Mouse (Mus musculus) heart, embryonic 13.5 days (tissue): Measurements from ENCODE around the gene Dmtf1. TPM values are rescaled to one million over a fixed set of nuclear protein-coding genes. Genes with fewer than 3 reads are reported as not detected.
"Not testable (repeated sequence)": the region's sequence is repeated elsewhere in the genome, so short reads cannot be mapped to it uniquely, and the experiment has no call there.

Experiments used
- ATAC-seq: fragments of 200-750 bp; cut with Nextera tagmentation; 2 replicates; pipeline ENCODE4 v1.8.0; 2017; ENCODE audit warnings: moderate TSS enrichment; ENCODE audit not compliant: insufficient number of reproducible peaks, low FRiP score, low TSS enrichment; ENCODE audit errors: extremely low read depth
- H3K27ac ChIP-seq: fragments of 300-500 bp; sonication (generic); replicated peaks from 2 replicates; pipeline ENCODE4 v1.5.1; 2015; ENCODE audit warnings: moderate library complexity, mild to moderate bottlenecking, inconsistent platforms
- H3K27me3 ChIP-seq: fragments of 300-500 bp; sonication (generic); replicated peaks from 2 replicates; pipeline ENCODE4 v1.6.1; 2015; ENCODE audit warnings: mild to moderate bottlenecking, inconsistent platforms
- H3K36me3 ChIP-seq: fragments of 300-500 bp; sonication (generic); 2 replicates; pipeline ENCODE4 v1.6.1; 2015; ENCODE audit warnings: mild to moderate bottlenecking, inconsistent platforms
- H3K4me1 ChIP-seq: fragments of 300-500 bp; sonication (generic); 2 replicates; pipeline ENCODE4 v1.6.1; 2015; ENCODE audit warnings: inconsistent platforms
- H3K4me2 ChIP-seq: fragments of 300-500 bp; sonication (generic); 2 replicates; pipeline ENCODE4 v1.6.1; 2015; ENCODE audit warnings: inconsistent platforms, mild to moderate bottlenecking, moderate library complexity
- H3K4me3 ChIP-seq: fragments of 300-500 bp; sonication (generic); 2 replicates; pipeline ENCODE4 v1.5.1; 2015; ENCODE audit warnings: moderate library complexity, mild to moderate bottlenecking, inconsistent platforms
- H3K9ac ChIP-seq: fragments of 300-500 bp; sonication (generic); 2 replicates; pipeline ENCODE4 v1.6.1; 2015; ENCODE audit warnings: inconsistent platforms, mild to moderate bottlenecking, moderate library complexity
- H3K9me3 ChIP-seq: fragments of 300-500 bp; sonication (generic); 2 replicates; pipeline ENCODE4 v1.6.1; 2016; ENCODE audit warnings: inconsistent platforms
- WGBS: fragments of 180-500 bp; shearing (Covaris S2); methylation state at CpG from one replicate; pipeline ENCODE4 v1.1.7; 2015; ENCODE audit warnings: mixed read lengths; 5-methylcytosine and 5-hydroxymethylcytosine counted together
- polyA plus RNA-seq: library from polyadenylated mRNA; unstranded; fragments of >200 nt; fragmentation: Nextera tagmentation; extraction: Ambion mirVana; gene quantifications from 2 replicates; pipeline ENCODE4 v1.2.1, GENCODE M21; 2015

Dmtf1 gene
- 24.5 and 27.7 TPM in 2 replicates for polyA plus RNA-seq

GRCm38 (mm10) chr5:9161456-9162041 lies at the start of gene Dmtf1:
Dmtf1 (minus strand) TSS chr5:9161776.
- peak within 1 kb of the TSS; percentile 95 for H3K4me3 ChIP-seq
- ATAC-seq, result peak; percentile 98
- H3K4me2 ChIP-seq, result peak within 1 kb of the TSS; percentile 84
- H3K4me1 ChIP-seq, result peaks cover 30% of the 10 kb centered on the region
- peak within 1 kb of the TSS; percentile 99 for H3K9ac ChIP-seq
- no peaks in the 10 kb centered on the region for H3K9me3 ChIP-seq
- H3K36me3 ChIP-seq, result 0 out of 2 replicates have a peak, but pooled peaks cover 6% of the 10 kb centered on the region
- H3K27me3 ChIP-seq, result no peaks in the 10 kb centered on the region
- H3K27ac ChIP-seq, result peak within 1 kb of the TSS; percentile 100
- under 1% methylated on average over 63 of the region's 64 CpGs for WGBS

DNA sequence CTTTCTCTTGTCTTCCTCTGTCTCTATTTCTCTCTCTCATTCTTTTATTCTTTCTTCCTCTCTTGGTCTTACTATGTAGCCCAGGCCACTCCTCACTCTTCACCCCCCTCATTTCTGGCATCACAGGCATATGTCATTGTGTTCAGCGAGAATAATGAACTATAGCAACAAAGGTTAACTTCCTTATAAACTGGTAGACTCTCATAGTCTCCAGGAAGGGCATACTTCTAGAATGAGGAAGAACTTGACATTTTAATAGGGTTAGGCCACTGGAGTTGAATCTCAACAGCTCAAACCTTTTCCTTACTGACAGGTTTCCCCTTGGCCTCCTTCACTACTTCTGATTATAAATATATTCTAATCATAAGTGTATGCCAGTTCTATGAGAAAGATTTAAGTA lies 24.9 kb upstream of the Dmtf1 start:
- no peak overlapping the region for H3K4me3 ChIP-seq
- no peaks in the 10 kb centered on the region for H3K4me1 ChIP-seq
- H3K4me2 ChIP-seq, result no peak overlapping the region
- H3K9ac ChIP-seq, result no peak overlapping the region
- H3K36me3 ChIP-seq, result no peaks in the 10 kb centered on the region
- no peaks in the 10 kb centered on the region for H3K9me3 ChIP-seq
- no peak overlapping the region for H3K27ac ChIP-seq
- no peaks in the 10 kb centered on the region for H3K27me3 ChIP-seq
- 63% methylated on average over 1 of the region's 1 CpGs for WGBS
- no peak for ATAC-seq

- no peaks in the 10 kb centered on the region for H3K9me3 ChIP-seq
- no peak overlapping the region for H3K27ac ChIP-seq
- H3K4me2 ChIP-seq, result no peak overlapping the region
- H3K36me3 ChIP-seq, result no peaks in the 10 kb centered on the region
- ATAC-seq, result no peak
- H3K27me3 ChIP-seq, result no peaks in the 10 kb centered on the region
- no peaks in the 10 kb centered on the region for H3K4me1 ChIP-seq
- 70% methylated on average over 2 of the region's 2 CpGs for WGBS
- no peak overlapping the region for H3K9ac ChIP-seq
- no peak overlapping the region for H3K4me3 ChIP-seq
Observed at GRCm38 (mm10) chr5:9173295-9173694, 11.7 kb upstream of the Dmtf1 start.

DNA sequence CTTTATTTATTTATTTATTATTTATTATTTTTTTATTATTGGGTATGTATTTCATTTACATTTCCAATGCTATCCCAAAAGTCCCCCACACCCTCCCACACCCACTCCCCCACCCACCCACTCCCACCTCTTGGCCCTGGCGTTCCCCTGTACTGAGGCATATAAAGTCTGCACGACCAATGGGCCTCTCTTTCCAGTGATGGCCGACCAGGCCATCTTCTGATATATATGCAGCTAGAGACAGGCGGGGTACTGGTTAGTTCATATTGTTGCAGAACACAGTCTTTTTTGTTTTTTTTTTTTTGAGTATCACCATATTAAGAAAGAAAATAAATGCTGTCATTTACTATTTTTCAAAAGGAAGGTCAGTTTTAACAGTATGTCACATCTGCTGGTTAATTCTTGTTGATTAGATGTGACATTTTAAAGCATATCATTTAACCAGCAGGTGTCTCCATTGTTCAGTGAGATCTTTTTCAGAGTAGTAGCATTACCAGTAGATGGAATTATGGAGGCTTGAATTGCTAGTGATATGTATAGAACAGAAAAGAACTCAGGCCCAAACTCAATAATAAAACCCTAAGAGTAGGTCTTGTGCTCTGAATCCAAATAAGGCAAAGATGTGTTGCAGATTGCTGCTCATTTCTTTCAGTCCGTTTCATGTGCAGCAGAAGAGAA lies 7.9 kb upstream of the Dmtf1 start:
- H3K4me3 ChIP-seq, H3K36me3 ChIP-seq, H3K27me3 ChIP-seq, H3K9me3 ChIP-seq, H3K4me1 ChIP-seq, H3K4me2 ChIP-seq, ATAC-seq, H3K27ac ChIP-seq, H3K9ac ChIP-seq: not testable (repeated sequence)
- 72% methylated on average over 4 of the region's 5 CpGs for WGBS

- peaks cover 6% of the 10 kb centered on the region for H3K4me1 ChIP-seq
- H3K9me3 ChIP-seq, result no peaks in the 10 kb centered on the region
- H3K9ac ChIP-seq, result no peak overlapping the region
- H3K4me2 ChIP-seq, result no peak overlapping the region
- 67% methylated on average over 8 of the region's 8 CpGs for WGBS
- no peak for ATAC-seq
- H3K4me3 ChIP-seq, result no peak overlapping the region
- H3K36me3 ChIP-seq, result no peaks in the 10 kb centered on the region
- H3K27me3 ChIP-seq, result no peaks in the 10 kb centered on the region
- H3K27ac ChIP-seq, result no peak overlapping the region
Observed at GRCm38 (mm10) chr5:9166366-9166765, 4.8 kb upstream of the Dmtf1 start.

DNA sequence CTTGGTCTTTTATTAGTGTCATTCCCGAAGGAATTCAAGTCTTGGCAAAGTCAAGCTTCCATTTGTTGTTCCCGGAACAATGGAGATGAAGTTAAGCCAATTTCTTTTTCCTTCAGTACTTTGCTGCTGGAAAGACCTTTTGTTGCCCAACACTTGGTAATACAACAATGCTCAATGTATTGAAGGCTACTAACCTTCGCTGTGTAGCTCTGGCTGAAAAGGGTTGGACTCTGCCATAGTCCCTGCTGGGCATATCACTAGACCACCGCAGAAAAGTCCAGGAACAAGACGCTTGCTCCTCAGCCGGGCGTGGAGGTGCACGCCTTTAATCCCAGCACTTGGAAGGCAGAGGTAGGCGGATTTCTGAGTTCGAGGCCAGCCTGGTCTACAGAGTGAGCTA lies 3.6 kb upstream of the Dmtf1 start:
- WGBS, result 91% methylated on average over 10 of the region's 10 CpGs
- not testable (repeated sequence) for H3K9me3 ChIP-seq, H3K9ac ChIP-seq, H3K27me3 ChIP-seq, H3K4me3 ChIP-seq, H3K4me1 ChIP-seq, H3K36me3 ChIP-seq, H3K4me2 ChIP-seq, H3K27ac ChIP-seq, ATAC-seq

DNA sequence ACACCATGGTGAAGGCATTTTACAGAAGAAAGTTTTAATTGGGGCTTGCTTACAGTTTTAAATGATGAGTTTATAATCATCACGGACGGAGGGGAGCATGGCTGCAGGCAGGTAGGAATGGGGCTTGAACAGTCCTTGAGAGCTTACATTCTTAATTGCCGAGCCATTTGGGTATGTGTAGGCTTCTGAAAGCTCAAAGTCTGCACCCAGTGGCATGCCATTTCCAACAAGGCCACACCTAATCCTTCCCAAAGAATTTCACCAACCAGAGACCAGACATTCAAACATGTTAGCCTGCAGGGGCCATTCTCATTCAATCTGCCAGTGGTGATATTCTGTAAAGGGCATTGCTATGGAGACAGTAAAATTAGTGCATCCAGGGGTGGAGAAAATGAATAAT lies 1.8 kb upstream of the Dmtf1 start:
- WGBS, result 89% methylated on average over 3 of the region's 3 CpGs

DNA sequence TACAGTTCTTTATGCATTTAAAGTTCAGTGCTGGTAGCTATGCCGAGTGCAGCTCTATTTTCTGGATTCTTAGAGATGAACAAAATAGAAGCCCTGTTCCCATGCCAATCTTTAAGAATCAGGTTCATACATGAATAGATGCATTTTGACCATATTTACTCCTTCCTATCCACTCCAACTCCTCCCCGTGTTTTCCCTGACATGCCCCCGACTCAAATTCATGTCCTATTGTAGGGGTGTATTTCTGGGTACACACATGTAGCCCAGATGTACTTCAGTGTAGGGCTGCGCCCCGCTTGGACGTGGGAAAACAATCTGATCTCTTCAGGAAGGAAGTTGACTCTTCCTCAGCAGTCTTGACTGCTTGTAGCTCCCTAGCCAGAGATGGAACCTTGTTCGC lies 512 bp upstream of the Dmtf1 start:
- peak overlapping the region; percentile 100 for H3K27ac ChIP-seq
- H3K4me1 ChIP-seq, result peaks cover 24% of the 10 kb centered on the region
- H3K4me2 ChIP-seq, result peak overlapping the region; percentile 84
- no peaks in the 10 kb centered on the region for H3K9me3 ChIP-seq
- no peak for ATAC-seq
- WGBS, result 9% methylated on average over 7 of the region's 7 CpGs
- 0 out of 2 replicates have a peak, but pooled peaks cover 6% of the 10 kb centered on the region for H3K36me3 ChIP-seq
- H3K9ac ChIP-seq, result peak overlapping the region; percentile 99
- no peaks in the 10 kb centered on the region for H3K27me3 ChIP-seq
- H3K4me3 ChIP-seq, result peak overlapping the region; percentile 95

More for the DNA sequence above, 1.8 kb upstream of the Dmtf1 start:
- ATAC-seq, result no peak
- Histone ChIP-seq H3K36me3 (0 out of 2 replicates have a peak, but pooled peaks cover 6% of the 10 kb centered on the region), H3K27ac (no peak overlapping the region), H3K9me3 (no peaks in the 10 kb centered on the region), H3K4me2 (no peak overlapping the region), H3K4me1 (peaks cover 20% of the 10 kb centered on the region), H3K4me3 (no peak overlapping the region), H3K27me3 (no peaks in the 10 kb centered on the region), H3K9ac (no peak overlapping the region)

DNA sequence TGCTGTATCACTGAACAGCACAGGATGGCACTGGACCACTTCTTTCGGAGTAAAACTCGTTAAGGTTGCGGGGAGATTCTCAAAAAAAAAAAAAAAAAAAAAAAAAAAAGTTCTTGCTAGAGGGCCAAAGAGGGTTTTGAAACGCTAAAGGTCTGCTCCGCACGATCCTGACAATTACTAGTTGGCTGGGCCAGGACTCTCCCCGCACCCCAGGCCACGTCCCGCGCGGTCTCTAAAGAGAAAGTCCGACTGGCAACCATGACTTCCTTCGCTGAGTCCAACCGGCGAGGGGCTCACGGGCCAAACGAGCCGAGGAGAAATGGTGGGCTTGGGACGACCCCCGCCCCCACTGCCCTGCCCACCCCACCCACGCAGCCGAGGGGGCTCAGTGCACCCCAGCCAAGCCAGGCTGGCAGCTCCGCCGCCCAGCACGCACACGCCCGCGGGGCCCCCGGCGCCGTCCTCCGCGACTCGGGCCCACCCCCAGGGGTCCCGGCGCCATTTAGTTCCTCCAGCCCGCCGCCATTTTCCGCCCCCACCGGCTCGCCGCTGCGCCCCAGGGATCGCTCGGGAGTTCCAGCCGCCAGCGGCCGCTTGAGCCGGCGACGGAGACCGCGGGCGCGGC lies 633 bp downstream of the Dmtf1 start:
- Histone ChIP-seq H3K27me3 (no peaks in the 10 kb centered on the region), H3K4me2 (peak overlapping the region; percentile 84), H3K9me3 (no peaks in the 10 kb centered on the region), H3K36me3 (0 out of 2 replicates have a peak, but pooled peaks cover 6% of the 10 kb centered on the region), H3K9ac (peak overlapping the region; percentile 99), H3K27ac (peak overlapping the region; percentile 100), H3K4me1 (peaks cover 32% of the 10 kb centered on the region), H3K4me3 (peak overlapping the region; percentile 95)
- ATAC-seq, result peak; percentile 67; the same call in 1 of the 2 replicates
- under 1% methylated on average over 53 of the region's 55 CpGs for WGBS

DNA sequence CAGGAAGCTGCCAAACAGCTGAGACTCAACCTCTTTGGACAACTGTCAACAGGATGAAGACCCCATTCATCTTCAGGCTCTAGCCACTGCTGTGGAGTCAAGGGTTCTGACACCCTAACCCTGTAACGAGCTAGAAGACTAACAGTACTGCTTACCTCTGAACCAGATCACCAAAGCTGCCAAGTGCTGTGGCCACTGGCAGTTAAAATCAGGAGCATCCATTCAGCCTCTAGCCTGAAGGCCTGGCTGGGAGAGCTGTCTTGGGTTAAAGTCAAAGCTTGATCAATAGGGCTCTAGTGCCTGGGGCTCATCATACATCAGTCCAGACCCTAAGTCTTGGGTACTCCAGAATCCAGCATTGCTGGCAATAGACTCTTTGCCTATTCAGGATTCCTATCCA lies 4.2 kb downstream of the Dmtf1 start:
- peaks cover 11% of the 10 kb centered on the region; the same call in 1 of the 2 replicates for H3K36me3 ChIP-seq
- no peak overlapping the region for H3K4me2 ChIP-seq
- no peak overlapping the region for H3K9ac ChIP-seq
- 60% methylated on average over 1 of the region's 1 CpGs for WGBS
- ATAC-seq, result no peak
- H3K27me3 ChIP-seq, result no peaks in the 10 kb centered on the region
- H3K9me3 ChIP-seq, result no peaks in the 10 kb centered on the region
- H3K4me3 ChIP-seq, result no peak overlapping the region
- H3K4me1 ChIP-seq, result peaks cover 28% of the 10 kb centered on the region
- H3K27ac ChIP-seq, result no peak overlapping the region

DNA sequence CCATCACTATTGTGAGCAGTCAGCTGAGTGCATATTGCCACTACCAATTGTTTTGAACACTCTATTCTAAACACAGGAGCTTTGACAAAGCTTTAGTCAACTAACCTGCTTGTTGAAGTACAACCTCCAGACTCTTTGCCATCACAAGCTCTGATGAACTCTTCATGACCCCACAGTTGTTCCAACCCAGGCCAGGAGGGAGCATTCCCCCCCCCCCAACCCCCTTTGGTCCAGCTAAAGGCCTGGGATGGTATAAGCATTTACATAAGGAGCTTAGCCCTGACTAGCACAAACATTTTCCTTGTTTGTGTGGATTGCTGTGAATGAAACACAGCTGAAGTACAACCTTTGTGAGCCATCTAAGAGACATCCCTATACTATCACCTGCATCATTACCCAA lies 4.8 kb downstream of the Dmtf1 start:
- Histone ChIP-seq H3K4me1 (peaks cover 26% of the 10 kb centered on the region), H3K27ac (no peak overlapping the region), H3K9me3 (no peaks in the 10 kb centered on the region), H3K9ac (no peak overlapping the region), H3K4me2 (no peak overlapping the region), H3K27me3 (no peaks in the 10 kb centered on the region), H3K4me3 (no peak overlapping the region), H3K36me3 (peaks cover 14% of the 10 kb centered on the region)
- ATAC-seq, result no peak
